Mouse (Mus musculus) heart, postnatal 10 days (tissue): ENCODE measurements at regions not wholly inside any gene's neighbourhood (a gene's known extent, or its start where the extent isn't known, plus 50 kb on each side); places are given as distances from the start of the nearest gene placed in this dataset.

ENCODE experiments used
- DNase-seq, 2 experiments: peaks; one replicate each; pipeline ENCODE4 v3.0.0; 2021
- intact Hi-C: fragments of 180-260 bp; cut with DNase I; formaldehyde crosslinking; loops from one replicate; pipeline ENCODE4 v1.15.1; 2025

GRCm38 (mm10) chr4:152689831-152690230 lies 212.2 kb upstream of the Kcnab2 start:
- intact Hi-C loops = no loop called here
- DNase-seq = no peak

- no peak for DNase-seq
- intact Hi-C loops = no loop called here
Measured at GRCm38 (mm10) chr4:152686509-152687081, 208.9 kb upstream of the Kcnab2 start.

DNA sequence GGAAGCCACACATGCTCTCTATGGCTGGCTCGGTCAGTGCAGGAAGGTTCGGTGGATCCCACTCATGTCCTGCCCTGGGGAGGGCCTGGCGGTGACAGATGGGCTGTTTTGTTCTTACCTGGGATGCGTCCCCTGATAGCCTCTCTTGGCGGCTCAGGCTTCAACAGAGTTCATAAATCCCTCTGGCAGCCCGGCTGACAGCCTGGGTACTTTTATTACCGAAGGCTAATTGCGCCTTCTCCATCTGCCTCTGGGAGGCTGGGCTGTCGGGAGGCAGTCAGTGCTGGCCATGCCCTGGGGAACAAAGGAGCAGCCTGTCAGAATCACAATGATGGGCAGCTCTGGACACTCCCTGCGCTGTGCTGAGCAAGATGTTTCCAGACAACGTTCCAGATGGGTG lies 196.5 kb upstream of the Kcnab2 start:
- intact Hi-C loops = no loop called here
- no peak for DNase-seq

DNA sequence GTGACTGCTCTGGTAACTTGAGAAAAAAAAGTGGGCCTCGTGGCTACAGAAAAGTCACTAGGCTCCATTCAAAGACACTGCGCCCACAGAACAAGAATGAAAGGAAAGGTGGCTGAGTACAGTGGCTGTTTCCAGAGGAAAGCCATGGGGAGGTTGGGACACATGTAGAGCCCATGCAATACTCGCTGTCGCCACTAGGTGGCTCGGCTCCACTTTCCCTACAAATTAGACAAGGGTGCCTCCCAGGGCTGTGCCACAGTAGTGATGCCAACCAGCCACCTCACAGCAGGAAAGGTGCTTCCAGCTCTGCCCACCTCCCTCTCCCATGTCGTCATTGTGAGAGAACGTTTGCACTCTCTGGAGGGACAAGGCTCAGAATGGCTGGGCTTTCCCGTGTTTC lies 185.8 kb upstream of the Kcnab2 start:
- intact Hi-C loops = no loop called here
- peak in 1 of 2 experiments; percentile 15 for DNase-seq

DNA sequence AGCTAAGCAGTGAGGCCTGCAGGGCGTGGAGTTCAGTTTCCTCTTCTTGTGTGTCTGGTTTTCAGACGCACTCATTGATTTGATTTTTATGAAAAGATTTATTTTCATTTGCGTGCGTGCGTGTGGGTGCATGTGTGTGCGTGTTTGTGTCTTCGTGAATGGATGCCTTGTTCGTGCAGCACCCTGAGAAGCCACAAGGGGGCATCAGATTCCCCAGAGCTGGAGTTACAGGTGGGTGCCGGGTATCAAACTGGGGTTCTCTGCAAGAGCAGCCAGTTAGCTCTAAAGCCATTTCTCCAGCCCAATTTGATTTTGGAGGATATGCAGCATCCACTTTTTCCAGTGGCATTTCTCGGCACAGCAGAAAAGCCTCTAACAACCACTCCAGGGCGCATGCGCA lies 185.4 kb upstream of the Kcnab2 start:
- DNase-seq = no peak
- intact Hi-C loops = no loop called here

- DNase-seq = no peak
- intact Hi-C loops = no loop called here
Measured at GRCm38 (mm10) chr4:152662439-152662838, 184.8 kb upstream of the Kcnab2 start.

DNA sequence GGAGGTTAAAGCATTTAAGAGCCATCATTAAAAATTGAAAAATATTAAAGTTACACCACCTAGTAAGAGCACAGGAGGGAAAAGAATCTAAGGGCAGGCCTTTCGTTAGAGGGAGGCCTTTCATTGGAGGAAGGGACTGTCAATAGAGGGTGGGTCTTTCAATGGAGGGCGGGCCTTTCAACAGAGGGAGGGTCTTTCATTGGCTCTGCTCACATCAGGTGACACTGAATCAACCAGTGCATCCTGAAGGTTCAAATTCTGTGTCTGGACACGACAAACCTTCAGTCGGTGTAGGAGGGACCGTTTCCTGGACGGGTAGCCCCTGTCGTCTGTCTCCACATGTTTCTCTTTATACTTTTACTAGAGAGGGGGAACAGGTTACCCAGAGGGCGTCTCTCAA lies 172.5 kb upstream of the Kcnab2 start:
- intact Hi-C loops = no loop called here
- DNase-seq = no peak

- DNase-seq = no peak
- intact Hi-C loops = no loop called here
Measured at GRCm38 (mm10) chr4:152647620-152648019, 169.9 kb upstream of the Kcnab2 start.

- intact Hi-C loops = no loop called here
- no peak for DNase-seq
Measured at GRCm38 (mm10) chr4:152647084-152647483, 169.4 kb upstream of the Kcnab2 start.

DNA sequence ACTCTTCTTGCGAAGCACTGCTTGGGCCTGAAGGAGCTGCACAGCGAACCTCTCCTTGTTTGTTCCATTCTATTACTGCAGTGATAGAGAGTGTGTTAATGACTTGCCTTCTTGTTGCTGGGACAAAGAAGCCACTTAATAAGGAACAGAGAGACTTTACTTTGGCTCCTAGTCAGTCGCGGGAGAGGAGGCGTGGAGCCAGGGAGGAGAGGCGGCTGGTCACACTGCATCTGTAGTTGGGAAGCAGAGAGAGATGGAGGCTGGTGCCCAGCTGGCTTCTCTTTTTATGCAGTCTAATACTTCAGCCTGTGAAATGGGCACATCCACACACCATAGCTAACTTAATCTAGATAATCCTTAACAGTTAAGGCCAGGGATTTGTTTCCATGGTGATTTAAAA lies 159.4 kb upstream of the Kcnab2 start:
- intact Hi-C loops = no loop called here
- peak in 1 of 2 experiments; percentile 29 for DNase-seq

- peak in 1 of 2 experiments; percentile 13 for DNase-seq
- intact Hi-C loops = no loop called here
Measured at GRCm38 (mm10) chr4:152633896-152634295, 156.2 kb upstream of the Kcnab2 start.

DNA sequence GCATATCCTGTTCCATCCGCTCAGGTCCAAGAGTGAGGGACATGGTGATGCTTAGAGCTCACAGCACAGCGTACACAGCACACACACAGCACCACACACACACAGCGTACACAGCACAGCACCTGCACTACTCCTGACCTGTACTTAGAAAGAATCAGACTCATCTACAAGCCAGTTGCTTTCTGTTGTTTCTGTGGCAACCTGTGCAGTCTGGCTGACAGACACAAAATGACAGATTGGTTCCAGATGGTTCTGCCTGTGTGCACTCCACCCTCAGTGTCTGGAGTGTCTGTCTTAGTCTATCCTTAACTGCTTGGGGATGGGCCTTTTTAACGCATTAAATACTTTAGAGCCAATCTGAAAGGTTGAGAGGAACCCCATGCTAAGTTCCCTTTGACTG lies 150.4 kb upstream of the Kcnab2 start:
- no peak for DNase-seq
- intact Hi-C loops = loop anchor here (10.0 kb wide), 1 partner anchor 93 kb away; no protein-coding TSS in a partner anchor

DNA sequence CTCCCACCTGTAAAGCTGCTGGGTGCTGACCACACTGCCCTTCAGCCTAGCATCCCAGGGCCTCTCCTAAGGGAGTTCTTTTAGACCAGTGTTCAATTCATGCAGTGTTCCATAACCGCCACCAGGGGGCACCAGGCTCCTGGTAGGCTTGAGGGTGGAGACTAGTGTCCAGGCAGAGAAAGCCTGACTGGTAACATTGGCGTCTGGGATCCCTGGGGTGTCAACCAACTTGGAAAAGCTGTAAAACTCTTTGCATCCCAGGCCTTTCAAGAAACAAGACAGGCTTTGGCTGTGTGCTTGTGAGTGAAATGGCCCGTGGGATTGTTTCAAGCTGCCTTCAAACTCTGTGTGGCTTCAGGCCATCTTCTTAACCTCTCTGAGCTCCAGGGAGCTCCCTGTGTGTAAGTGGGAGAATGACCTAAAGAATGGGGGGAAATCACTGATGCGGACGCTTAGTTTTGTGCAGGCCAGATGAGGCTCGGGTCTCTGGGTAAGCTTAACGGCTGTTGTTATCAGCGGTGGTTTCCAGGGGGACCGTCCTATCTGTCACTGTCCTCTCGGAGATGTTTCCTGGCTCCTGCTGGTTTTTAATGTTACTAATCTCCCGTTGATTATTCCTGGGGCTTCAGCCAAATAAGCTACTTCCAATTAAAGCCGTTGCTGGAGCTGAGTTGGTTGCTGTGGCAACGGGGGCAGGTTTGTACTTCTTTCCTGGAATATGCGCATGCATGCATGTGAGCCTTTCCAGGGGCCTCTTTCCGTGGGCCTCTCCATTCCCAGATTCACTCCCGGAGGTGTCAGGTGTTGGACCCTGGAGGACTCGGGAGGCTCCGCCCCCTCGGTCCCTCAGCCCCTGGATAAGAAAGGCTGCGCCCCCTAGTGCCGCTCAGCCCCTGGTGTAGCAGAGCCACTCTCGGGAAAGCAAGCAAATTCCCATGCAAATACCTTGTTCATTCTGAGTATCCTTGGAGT lies 147.6 kb upstream of the Kcnab2 start:
- intact Hi-C loops = loop anchor here (2.0 to 10.0 kb wide), 3 partner anchors 91 to 1315 kb away; no protein-coding TSS in a partner anchor
- peak; percentile 65 to 76 for DNase-seq

GRCm38 (mm10) chr4:152622022-152622777 lies 144.5 kb upstream of the Kcnab2 start:
- DNase-seq = no peak
- intact Hi-C loops = loop anchor here (10.0 kb wide), 1 partner anchor 87 kb away; no protein-coding TSS in a partner anchor

GRCm38 (mm10) chr4:152617636-152618035 lies 140.0 kb upstream of the Kcnab2 start:
- intact Hi-C loops = no loop called here
- DNase-seq = no peak

DNA sequence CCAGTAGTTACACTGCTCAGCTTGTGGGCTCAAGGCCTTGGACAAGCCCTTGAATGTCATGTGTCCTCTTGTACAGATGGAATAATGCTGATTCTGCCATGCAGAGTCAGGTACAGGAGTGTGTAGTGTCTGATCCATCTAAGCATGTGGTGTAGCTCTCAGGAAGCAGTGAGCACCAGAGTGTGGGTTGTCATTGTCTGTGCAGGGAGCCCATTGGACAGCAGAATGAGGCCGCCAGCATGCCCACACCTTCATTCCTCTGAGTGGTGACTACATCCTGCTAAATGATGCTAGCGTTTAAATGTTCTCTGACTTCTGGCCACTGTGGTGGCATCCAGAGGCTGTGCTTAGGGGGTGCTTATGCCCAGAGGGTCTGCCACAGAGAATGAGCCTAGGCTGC lies 137.5 kb upstream of the Kcnab2 start:
- DNase-seq = no peak
- intact Hi-C loops = no loop called here

- DNase-seq = no peak
- intact Hi-C loops = no loop called here
Measured at GRCm38 (mm10) chr4:152614356-152615100, 136.9 kb upstream of the Kcnab2 start.
